Comparison of ENCODE assay signal across 17 mouse cellular contexts in genomic region chr5:147389052-147389451, GRCm38 (mm10). TPM values are rescaled to one million over a fixed set of nuclear protein-coding genes. Genes with fewer than 3 reads are reported as not detected.
A peak's percentile ranks its signal among the peaks of the same experiment; 100 is the strongest.
DNase-seq lines count a peak whose midpoint lies in the region; ATAC-seq lines count a peak whose summit lies in the region.
"Had no signal": no experiment of that assay in that cellular context is flagged by ENCODE, and none has a peak within 500 bp of the region (broad histone marks: within the 10 kb centered on the region; RNA-seq: fewer than 3 reads in every experiment).

No protein-coding gene starts in this region.

- DNase-seq in heart, embryonic 10.5 days (ENCODE audit: low spot score): peak; percentile 61
- DNase-seq in heart, postnatal 14 days: no peak
- DNase-seq in 3T3-L1 (ENCODE audit: low read depth, low spot score): peak; percentile 85
- DNase-seq in cerebellum, adult 9-11 months: no peak
- no peak for DNase-seq in frontal cortex, adult 2 months (ENCODE audit: extremely low spot score in 1 of 2, low spot score in 1 of 2)
- DNase-seq in ovary, postnatal 36 days (ENCODE audit: low spot score): no peak
- DNase-seq: adrenal gland, postnatal 10 days; cerebellum, adult 11 months; heart, postnatal 36 days; thymus, postnatal 4 days had no signal

- H3K27me3 ChIP-seq in heart, embryonic 10.5 days (ENCODE audit: insufficient read depth, poor library complexity, severe bottlenecking): no peaks in the 10 kb centered on the region
- peaks cover 15% of the 10 kb centered on the region for H3K27me3 ChIP-seq in megakaryocyte, embryonic 14.5 days (replicated peaks)
- H3K27me3 ChIP-seq: embryonic facial prominence, embryonic 12.5 days; forebrain, embryonic 15.5 days; hindbrain, embryonic 15.5 days; neural tube, embryonic 15.5 days had no signal

- no peaks in the 10 kb centered on the region for H3K36me3 ChIP-seq in heart, embryonic 10.5 days
- no peaks in the 10 kb centered on the region for H3K36me3 ChIP-seq in megakaryocyte, embryonic 14.5 days (replicated peaks; ENCODE audit: low read length)
- H3K36me3 ChIP-seq: embryonic facial prominence, embryonic 12.5 days; forebrain, embryonic 15.5 days; hindbrain, embryonic 15.5 days; neural tube, embryonic 15.5 days had no signal

- ATAC-seq in common myeloid progenitor, adult 5-6 weeks (replicated peaks; ENCODE audit: low read depth, poor library complexity, severe bottlenecking): peak; percentile 69
- ATAC-seq: forebrain, embryonic 15.5 days; intestine, embryonic 16.5 days had no signal

- H3K4me1 ChIP-seq in heart, embryonic 10.5 days: no peaks in the 10 kb centered on the region
- H3K4me1 ChIP-seq in megakaryocyte, embryonic 14.5 days: peaks cover 14% of the 10 kb centered on the region
- H3K4me1 ChIP-seq: embryonic facial prominence, embryonic 12.5 days; forebrain, embryonic 15.5 days; hindbrain, embryonic 15.5 days; neural tube, embryonic 15.5 days had no signal

- H3K27ac ChIP-seq in heart, embryonic 10.5 days: no peak overlapping the region
- H3K27ac ChIP-seq: embryonic facial prominence, embryonic 12.5 days; forebrain, embryonic 15.5 days; hindbrain, embryonic 15.5 days; neural tube, embryonic 15.5 days had no signal

- intact Hi-C loops in heart, postnatal 14 days (cut with DNase I): no loop called here

- no peak overlapping the region for H3K4me3 ChIP-seq in heart, embryonic 10.5 days
- peak overlapping the region; percentile 26 for H3K4me3 ChIP-seq in megakaryocyte, embryonic 14.5 days (replicated peaks)
- H3K4me3 ChIP-seq: embryonic facial prominence, embryonic 12.5 days; forebrain, embryonic 15.5 days; hindbrain, embryonic 15.5 days; neural tube, embryonic 15.5 days had no signal

- H3K9me3 ChIP-seq in heart, embryonic 10.5 days: no peaks in the 10 kb centered on the region
- H3K9me3 ChIP-seq in megakaryocyte, embryonic 14.5 days: no peaks in the 10 kb centered on the region
- H3K9me3 ChIP-seq: embryonic facial prominence, embryonic 12.5 days; forebrain, embryonic 15.5 days; hindbrain, embryonic 15.5 days; neural tube, embryonic 15.5 days had no signal

- 83% methylated on average over 5 of the region's 5 CpGs for WGBS in heart, embryonic 10.5 days

RNA-seq across cellular contexts. Expression of gene Flt3, which starts 11.2 kb away (rescaled TPM):
- polyA plus RNA-seq in heart, embryonic 10.5 days (2016; fragmentation: Nextera tagmentation; extraction: Ambion mirVana): 0.04 TPM in 1 of 2 replicates, not detected in the other
- total RNA-seq in heart, postnatal 14 days (2021): under 1 TPM; 0.12 to 0.15 TPM
- 100 and 112 TPM in 2 replicates for total RNA-seq in common myeloid progenitor, adult 5-6 weeks (2017)
- 0.60 TPM in 1 of 2 replicates, not detected in the other for polyA plus RNA-seq in megakaryocyte, embryonic 14.5 days (2012; ENCODE audit: insufficient read depth, low replicate concordance)
- 5.6 and 5.9 TPM in 2 replicates for polyA plus RNA-seq in frontal cortex, adult 2 months (2012; rRNA removed)

RNA-seq across cellular contexts. Expression of gene Pan3, which starts 40.9 kb away (rescaled TPM):
- 31.6 and 38.8 TPM in 2 replicates for polyA plus RNA-seq in heart, embryonic 10.5 days (2016; fragmentation: Nextera tagmentation; extraction: Ambion mirVana)
- total RNA-seq in heart, postnatal 14 days (2021): 10 to 100 TPM; 53.9 to 62.5 TPM
- 240 and 264 TPM in 2 replicates for total RNA-seq in common myeloid progenitor, adult 5-6 weeks (2017)
- polyA plus RNA-seq in megakaryocyte, embryonic 14.5 days (2012; ENCODE audit: insufficient read depth, low replicate concordance): 1.2 and 3.6 TPM in 2 replicates
- polyA plus RNA-seq in frontal cortex, adult 2 months (2012; rRNA removed): 48.7 and 55.7 TPM in 2 replicates

Comparison
In these comparisons a context has a peak if more than half of its experiments do, and no peak if none do; other contexts are left out.
1. DNase-seq: peak in heart, embryonic 10.5 days (single experiment) and 3T3-L1 (single experiment); none in heart, postnatal 14 days (0 of 2), cerebellum, adult 9-11 months (single experiment), frontal cortex, adult 2 months (0 of 2) and ovary, postnatal 36 days (single experiment).